Mouse (Mus musculus) midbrain, postnatal 0 days (tissue): ENCODE data around the gene Afap1. TPM values are rescaled to one million over a fixed set of nuclear protein-coding genes. Genes with fewer than 3 reads are reported as not detected.

Experiments used
- ATAC-seq: fragments of 200-750 bp; cut with Nextera tagmentation; 2 replicates; pipeline ENCODE4 v1.8.0; 2017; ENCODE audit warnings: moderate number of reproducible peaks, mild to moderate bottlenecking, moderate TSS enrichment, moderate library complexity; ENCODE audit not compliant: low FRiP score
- DNase-seq: peaks from one replicate; pipeline ENCODE4 v3.0.0-alpha.2; 2015; ENCODE audit warnings: low spot score
- H3K27ac ChIP-seq: fragments of 300-500 bp; sonication (generic); 2 replicates; pipeline ENCODE4 v1.5.1; 2014; ENCODE audit warnings: low read depth, mild to moderate bottlenecking, low read length, mixed read lengths
- H3K27me3 ChIP-seq: fragments of 300-500 bp; sonication (generic); 2 replicates; pipeline ENCODE4 v1.6.1; 2014; ENCODE audit warnings: low read length, control low read depth, mixed read lengths; ENCODE audit not compliant: insufficient read depth
- H3K36me3 ChIP-seq: fragments of 300-500 bp; sonication (generic); 2 replicates; pipeline ENCODE4 v1.6.1; 2014; ENCODE audit warnings: low read length, control low read depth, mixed read lengths; ENCODE audit not compliant: insufficient read depth
- H3K4me1 ChIP-seq: fragments of 300-500 bp; sonication (generic); 2 replicates; pipeline ENCODE4 v1.6.1; 2014; ENCODE audit warnings: mild to moderate bottlenecking, control low read depth, antibody characterized with exemption, low read length, mixed read lengths; ENCODE audit not compliant: insufficient read depth
- H3K4me2 ChIP-seq: fragments of 300-500 bp; sonication (generic); 2 replicates; pipeline ENCODE4 v1.6.1; 2014; ENCODE audit warnings: low read depth, mild to moderate bottlenecking, low read length, mixed read lengths; ENCODE audit not compliant: poor library complexity, severe bottlenecking
- H3K4me3 ChIP-seq: fragments of 300-500 bp; sonication (generic); 2 replicates; pipeline ENCODE4 v1.5.1; 2014; ENCODE audit warnings: low read depth, mild to moderate bottlenecking, low read length, moderate library complexity
- H3K9ac ChIP-seq: fragments of 300-500 bp; sonication (generic); replicated peaks from 2 replicates; pipeline ENCODE4 v1.6.1; 2014; ENCODE audit warnings: mild to moderate bottlenecking, low read length, moderate library complexity, mixed read lengths; ENCODE audit not compliant: poor library complexity, severe bottlenecking
- H3K9me3 ChIP-seq: fragments of 300-500 bp; sonication (generic); 2 replicates; pipeline ENCODE4 v1.6.1; 2016; ENCODE audit warnings: low read length, control low read depth
- CTCF ChIP-seq: IDR thresholded peaks from 2 replicates; pipeline ENCODE4 v1.5.1; 2016; ENCODE audit warnings: antibody characterized with exemption, mild to moderate bottlenecking
- WGBS: fragments of 180-500 bp; shearing (Covaris S2); extraction: QIAGEN DNeasy Blood & Tissue Kit; methylation state at CpG from one replicate; pipeline ENCODE4 v1.1.7; 2014; 5-methylcytosine and 5-hydroxymethylcytosine counted together
- polyA plus RNA-seq: library from polyadenylated mRNA; unstranded; fragments of >200 nt; fragmentation: Nextera tagmentation; extraction: Ambion mirVana; gene quantifications from 2 replicates; pipeline ENCODE4 v1.2.1, GENCODE M21; 2015
- total RNA-seq: library from RNA; depleted of rRNA; stranded (reverse); fragments of >200 nt; gene quantifications from 2 replicates; pipeline ENCODE4 v1.2.3, GENCODE M21; 2014; rRNA removed

The Afap1 gene
- 65.4 and 80.9 TPM in 2 replicates for total RNA-seq
- polyA plus RNA-seq, result 43.5 and 43.8 TPM in 2 replicates

GRCm38 (mm10) chr5:35893093-35893804 lies at the start of gene Afap1:
Afap1 (plus strand) TSS chr5:35893319.
- peak; percentile 93 for ATAC-seq
- H3K27ac ChIP-seq, result peak within 1 kb of the TSS; percentile 72

GRCm38 (mm10) chr5:35851485-35851884 lies 41.6 kb upstream of the Afap1 start:
- TF ChIP-seq CTCF, result no peak
- DNase-seq (no peak), ATAC-seq (no peak)
- 33% methylated on average over 5 of the region's 5 CpGs for WGBS
- H3K4me3 ChIP-seq, result no peak overlapping the region
- H3K4me2 ChIP-seq, result no peak overlapping the region
- H3K36me3 ChIP-seq, result peaks cover 7% of the 10 kb centered on the region; the same call in 1 of the 2 replicates
- H3K4me1 ChIP-seq, result no peaks in the 10 kb centered on the region
- H3K9me3 ChIP-seq, result no peaks in the 10 kb centered on the region
- H3K9ac ChIP-seq, result no peak overlapping the region
- H3K27ac ChIP-seq, result no peak overlapping the region
- H3K27me3 ChIP-seq, result no peaks in the 10 kb centered on the region

More at GRCm38 (mm10) chr5:35893093-35893804, at the start of gene Afap1:
- DNase-seq, result peak; percentile 98
- Histone ChIP-seq H3K36me3 (no peaks in the 10 kb centered on the region), H3K4me3 (peak within 1 kb of the TSS; percentile 83), H3K4me1 (peaks cover 6% of the 10 kb centered on the region; the same call in 1 of the 2 replicates), H3K4me2 (peak within 1 kb of the TSS; percentile 94), H3K9ac (peak within 1 kb of the TSS; percentile 90), H3K9me3 (no peaks in the 10 kb centered on the region), H3K27me3 (no peaks in the 10 kb centered on the region)
- TF ChIP-seq CTCF, result no peak; the same call in 1 of the 2 replicates
- under 1% methylated on average over 48 of the region's 49 CpGs for WGBS

- H3K27me3 ChIP-seq, result no peaks in the 10 kb centered on the region
- ATAC-seq (no peak), DNase-seq (peak; percentile 34)
- 84% methylated on average over 4 of the region's 4 CpGs for WGBS
- H3K27ac ChIP-seq, result no peak overlapping the region
- no peak for TF ChIP-seq CTCF
- no peak overlapping the region for H3K4me2 ChIP-seq
- no peak overlapping the region for H3K4me3 ChIP-seq
- no peaks in the 10 kb centered on the region for H3K4me1 ChIP-seq
- H3K9me3 ChIP-seq, result no peaks in the 10 kb centered on the region
- H3K9ac ChIP-seq, result no peak overlapping the region
- H3K36me3 ChIP-seq, result no peaks in the 10 kb centered on the region; the same call in 1 of the 2 replicates
These were observed 39.7 kb upstream of the Afap1 start for GRCm38 (mm10) chr5:35853463-35853862.

- no peak overlapping the region for H3K27ac ChIP-seq
- ATAC-seq (peak; percentile 46; the same call in 1 of the 2 replicates), DNase-seq (peak; percentile 57)
- no peaks in the 10 kb centered on the region for H3K9me3 ChIP-seq
- 39% methylated on average over 3 of the region's 3 CpGs for WGBS
- H3K4me2 ChIP-seq, result no peak overlapping the region
- no peak for TF ChIP-seq CTCF
- H3K27me3 ChIP-seq, result no peaks in the 10 kb centered on the region
- no peak overlapping the region for H3K4me3 ChIP-seq
- no peak overlapping the region for H3K9ac ChIP-seq
- H3K4me1 ChIP-seq, result no peaks in the 10 kb centered on the region
- peaks cover 9% of the 10 kb centered on the region; the same call in 1 of the 2 replicates for H3K36me3 ChIP-seq
These were observed 36.9 kb upstream of the Afap1 start for GRCm38 (mm10) chr5:35856245-35856644.

- ATAC-seq (no peak; the same call in 1 of the 2 replicates), DNase-seq (peak; percentile 83)
- Histone ChIP-seq H3K27ac (no peak overlapping the region), H3K27me3 (no peaks in the 10 kb centered on the region), H3K9ac (no peak overlapping the region), H3K4me1 (no peaks in the 10 kb centered on the region), H3K4me3 (no peak overlapping the region), H3K4me2 (no peak overlapping the region), H3K36me3 (peaks cover 9% of the 10 kb centered on the region; the same call in 1 of the 2 replicates), H3K9me3 (no peaks in the 10 kb centered on the region)
- 27% methylated on average over 6 of the region's 6 CpGs for WGBS
- TF ChIP-seq CTCF, result peak; percentile 92
These were observed 35.0 kb upstream of the Afap1 start for GRCm38 (mm10) chr5:35858069-35858468.

- no peak overlapping the region for H3K9ac ChIP-seq
- ATAC-seq, result no peak
These were observed 31.7 kb upstream of the Afap1 start for GRCm38 (mm10) chr5:35861456-35861855.

More at GRCm38 (mm10) chr5:35861456-35861855, 31.7 kb upstream of the Afap1 start:
- no peaks in the 10 kb centered on the region for H3K9me3 ChIP-seq
- no peak for TF ChIP-seq CTCF
- peaks cover 9% of the 10 kb centered on the region; the same call in 1 of the 2 replicates for H3K36me3 ChIP-seq
- no peaks in the 10 kb centered on the region for H3K27me3 ChIP-seq
- no peaks in the 10 kb centered on the region for H3K4me1 ChIP-seq
- no peak overlapping the region for H3K27ac ChIP-seq
- H3K4me3 ChIP-seq, result no peak overlapping the region
- 84% methylated on average over 2 of the region's 2 CpGs for WGBS
- H3K4me2 ChIP-seq, result no peak overlapping the region
- DNase-seq, result no peak
